Mouse (Mus musculus) c-Kit-positive CD71-positive TER-119-positive erythroid progenitor cells, embryonic 14.5 days (primary cell): ENCODE measurements at regions not wholly inside any gene's neighbourhood (a gene's known extent, or its start where the extent isn't known, plus 50 kb on each side); places are given as distances from the start of the nearest gene placed in this dataset.

Experiments used
- DNase-seq: peaks from one replicate; pipeline ENCODE4 v3.0.0-alpha.2; 2013; ENCODE audit warnings: low spot score

GRCm38 (mm10) chr15:67732988-67733387 lies 1232.3 kb upstream of the Lrrc6 start:
- DNase-seq, result no peak

GRCm38 (mm10) chr15:67729492-67729891 lies 1228.8 kb upstream of the Lrrc6 start:
- no peak for DNase-seq

GRCm38 (mm10) chr15:67725239-67725638 lies 1224.5 kb upstream of the Lrrc6 start:
- no peak for DNase-seq

- DNase-seq, result no peak
Measured at GRCm38 (mm10) chr15:67714203-67714602, 1213.5 kb upstream of the Lrrc6 start.

- DNase-seq, result no peak
Measured at GRCm38 (mm10) chr15:67686140-67686539, 1185.4 kb upstream of the Lrrc6 start.

- no peak for DNase-seq
Measured at GRCm38 (mm10) chr15:67673276-67673675, 1172.6 kb upstream of the Lrrc6 start.

- DNase-seq, result no peak
Measured at GRCm38 (mm10) chr15:67636155-67636554, 1135.4 kb upstream of the Lrrc6 start.

- DNase-seq, result no peak
Measured at GRCm38 (mm10) chr15:67626704-67627287, 1126.1 kb upstream of the Lrrc6 start.

GRCm38 (mm10) chr15:67611896-67612295 lies 1111.2 kb upstream of the Lrrc6 start:
- DNase-seq, result no peak

GRCm38 (mm10) chr15:67598426-67598825 lies 1097.7 kb upstream of the Lrrc6 start:
- no peak for DNase-seq

- DNase-seq, result no peak
Measured at GRCm38 (mm10) chr15:67576581-67576980, 1075.9 kb upstream of the Lrrc6 start.

- DNase-seq, result no peak
Measured at GRCm38 (mm10) chr15:67571614-67572013, 1070.9 kb upstream of the Lrrc6 start.

- no peak for DNase-seq
Measured at GRCm38 (mm10) chr15:67557304-67557703, 1056.6 kb upstream of the Lrrc6 start.

- no peak for DNase-seq
Measured at GRCm38 (mm10) chr15:67551911-67552310, 1051.2 kb upstream of the Lrrc6 start.

- DNase-seq, result no peak
Measured at GRCm38 (mm10) chr15:67546896-67547400, 1046.2 kb upstream of the Lrrc6 start.

GRCm38 (mm10) chr15:67545745-67546144 lies 1045.0 kb upstream of the Lrrc6 start:
- DNase-seq, result no peak

GRCm38 (mm10) chr15:67513722-67514121 lies 1013.0 kb upstream of the Lrrc6 start:
- no peak for DNase-seq

- DNase-seq, result no peak
Measured at GRCm38 (mm10) chr15:67495001-67495658, 994.4 kb upstream of the Lrrc6 start.

- no peak for DNase-seq
Measured at GRCm38 (mm10) chr15:67481733-67482132, 981.0 kb upstream of the Lrrc6 start.

GRCm38 (mm10) chr15:67474325-67474724 lies 973.6 kb upstream of the Lrrc6 start:
- no peak for DNase-seq

- DNase-seq, result no peak
Measured at GRCm38 (mm10) chr15:67472979-67473378, 972.3 kb upstream of the Lrrc6 start.

GRCm38 (mm10) chr15:67471283-67471682 lies 970.6 kb upstream of the Lrrc6 start:
- DNase-seq, result no peak

GRCm38 (mm10) chr15:67470036-67470435 lies 969.3 kb upstream of the Lrrc6 start:
- no peak for DNase-seq
